Mouse (Mus musculus) heart, adult 11 months (tissue): ENCODE results near the gene Mospd3.
A peak's percentile ranks its signal among the peaks of the same experiment; 100 is the strongest.

Experiments used
- DNase-seq: peaks from one replicate; pipeline ENCODE4 v3.0.0; 2022

Mospd3 gene

DNA sequence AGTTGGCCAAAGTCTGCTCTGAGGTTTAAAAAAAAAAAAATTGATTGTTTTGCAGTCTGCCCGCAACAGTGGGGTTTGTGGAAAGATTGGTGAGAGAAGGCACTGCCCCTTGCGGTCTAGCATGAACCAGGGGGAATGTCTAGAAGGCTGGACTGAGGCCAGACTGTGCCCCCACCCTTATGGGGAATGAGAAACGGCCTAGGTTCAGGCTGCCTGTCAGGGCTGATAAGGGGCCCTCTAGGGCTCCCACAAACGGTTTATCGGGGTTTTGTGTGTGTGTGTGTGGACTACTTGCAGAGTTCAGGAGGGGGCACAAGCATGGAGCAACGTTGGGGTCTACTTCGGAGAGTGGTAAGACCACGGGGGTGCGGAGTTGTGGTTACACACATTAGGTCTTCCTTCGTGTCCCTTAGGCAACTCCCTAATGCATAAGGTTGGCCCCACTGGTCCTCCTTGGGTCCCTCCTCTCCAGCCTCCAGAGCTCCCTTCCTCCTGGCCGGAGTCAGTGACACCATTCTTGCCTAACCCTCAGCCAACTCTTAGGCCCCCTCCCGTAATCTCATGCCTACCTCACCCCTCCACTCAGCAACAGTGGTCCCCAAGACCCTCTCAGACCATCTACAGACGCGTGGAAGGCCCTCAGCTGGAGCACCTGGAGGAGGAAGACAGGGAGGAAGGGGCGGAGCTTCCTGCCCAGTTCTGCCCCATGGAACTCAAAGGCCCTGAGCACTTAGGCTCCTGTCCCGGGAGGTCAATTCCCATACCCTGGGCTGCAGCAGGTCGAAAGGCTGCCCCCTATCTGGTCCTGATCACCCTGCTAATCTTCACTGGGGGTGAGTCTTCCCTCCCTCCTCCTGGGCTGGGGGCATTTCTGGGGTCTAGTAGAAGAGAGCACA, 29.9 kb downstream of the Mospd3 start:
- DNase-seq = no peak

- DNase-seq = no peak
Observed at GRCm38 (mm10) chr5:137570181-137570580, 30.7 kb downstream of the Mospd3 start.

DNA sequence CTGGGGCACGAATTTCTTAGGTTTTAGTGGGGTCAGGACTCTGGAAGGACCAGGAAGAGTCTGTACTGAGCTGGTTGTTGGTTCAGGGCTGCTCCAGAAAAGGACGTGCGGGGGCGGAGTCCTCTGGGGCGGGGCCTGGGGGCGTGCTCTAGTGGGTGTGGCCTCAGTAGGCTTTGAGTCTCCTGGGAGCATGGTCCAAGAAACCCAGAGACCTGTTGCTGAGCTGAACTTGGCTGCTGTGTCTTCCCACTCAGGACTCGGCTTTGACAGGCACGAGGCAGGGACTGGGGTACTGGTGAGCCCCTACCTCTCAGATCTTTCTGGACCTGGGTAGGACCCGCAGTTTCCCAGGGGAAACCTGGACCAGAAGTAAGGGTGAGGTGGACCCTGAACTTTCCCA, 31.2 kb downstream of the Mospd3 start, which contains the start of gene Tfr2:
Gene Tfr2 (plus strand): TSS at position 176 of the 400 bp plus-strand sequence.
- peak; percentile 94 for DNase-seq

GRCm38 (mm10) chr5:137569031-137569430, 31.8 kb downstream of the Mospd3 start:
- no peak for DNase-seq

DNA sequence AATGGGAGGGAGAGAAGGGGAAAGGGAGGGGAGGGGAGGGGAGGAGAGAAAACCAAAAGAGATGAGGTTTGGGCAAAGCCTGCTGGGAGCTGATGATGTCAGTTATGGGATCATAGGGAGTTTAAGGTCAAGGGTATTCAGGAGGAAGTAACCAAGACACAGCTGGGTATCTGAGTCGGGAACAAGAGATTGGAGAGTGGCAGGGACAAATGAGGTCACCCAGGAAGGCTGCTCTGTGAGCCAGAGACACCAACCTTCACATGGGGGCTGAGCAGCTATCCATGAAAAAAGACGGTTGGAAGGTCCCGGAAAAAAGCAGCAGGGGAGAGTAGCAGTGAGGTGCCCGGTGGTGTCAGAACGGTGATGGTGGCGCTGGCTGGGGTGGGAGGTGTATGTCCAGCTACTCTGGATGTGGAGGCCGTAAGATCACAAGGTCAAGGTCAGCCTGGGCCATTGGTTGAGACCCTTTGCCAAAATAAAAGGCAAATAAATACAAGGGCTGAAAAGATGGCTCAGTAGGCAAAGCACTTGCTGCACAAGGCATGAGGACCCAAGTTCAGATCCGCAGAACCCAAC, 32.5 kb downstream of the Mospd3 start:
- no peak for DNase-seq

DNA sequence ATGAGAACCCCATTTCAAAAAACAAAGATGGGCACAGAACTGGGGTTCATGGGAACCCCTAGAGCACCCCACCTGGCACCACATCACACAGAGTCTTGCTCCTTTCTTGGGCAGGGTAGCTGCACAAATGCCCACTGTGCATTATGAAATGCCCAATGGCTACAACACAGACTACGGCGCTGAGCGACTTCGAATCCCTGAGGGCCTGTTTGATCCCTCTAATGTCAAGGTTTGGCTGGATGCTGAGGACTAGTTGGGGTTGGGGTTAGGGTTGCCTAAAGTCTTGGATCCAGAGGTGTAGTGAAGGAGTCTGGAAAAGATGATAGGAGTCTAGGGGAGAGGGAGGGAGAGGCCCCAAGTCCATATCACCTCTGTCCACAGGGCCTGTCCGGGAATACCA, 34.4 kb downstream of the Mospd3 start:
- DNase-seq = no peak

DNA sequence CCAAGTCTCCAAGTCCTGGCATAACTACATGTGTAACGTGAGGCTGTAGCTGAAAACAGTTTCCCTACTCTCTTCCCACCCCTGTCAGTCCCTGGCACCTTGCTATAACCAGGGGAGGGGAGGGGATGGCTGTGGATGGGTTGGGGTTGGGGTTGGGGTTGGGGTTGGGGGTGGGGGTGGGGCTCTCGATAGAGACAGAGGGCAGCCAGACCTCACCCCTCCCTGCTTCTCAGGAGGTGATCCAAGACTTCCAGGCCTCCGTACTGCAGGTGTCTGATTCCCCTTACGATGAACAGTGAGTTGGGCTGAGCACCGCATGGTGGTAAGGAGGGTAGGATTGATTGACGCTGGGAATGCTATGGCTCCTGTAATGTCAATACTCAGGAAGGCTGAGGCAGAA, 35.1 kb downstream of the Mospd3 start:
- DNase-seq = peak; percentile 80

GRCm38 (mm10) chr5:137562965-137563364, 37.9 kb downstream of the Mospd3 start:
- DNase-seq = peak; percentile 18

DNA sequence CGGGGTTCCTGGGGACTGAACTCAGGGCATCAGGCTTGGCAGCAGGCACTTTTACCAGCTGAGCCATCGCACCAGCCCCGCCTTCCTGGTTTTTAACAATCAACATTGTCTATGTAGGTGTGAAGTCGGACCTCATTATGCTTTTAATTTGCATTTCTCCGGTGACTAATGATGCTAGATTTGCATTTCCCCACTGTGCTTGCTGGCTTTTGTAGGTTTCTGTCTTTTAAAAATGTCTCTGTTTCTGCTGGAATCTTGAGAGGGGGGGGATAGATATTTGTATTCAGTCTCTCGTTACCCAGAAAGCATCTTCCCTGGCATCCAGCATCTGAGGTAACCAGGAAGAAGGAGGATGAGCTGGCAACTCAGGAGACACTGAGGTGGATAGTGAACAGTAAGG, 39.3 kb downstream of the Mospd3 start:
- peak; percentile 24 for DNase-seq

GRCm38 (mm10) chr5:137553898-137554297, 47.0 kb downstream of the Mospd3 start:
- DNase-seq = no peak

GRCm38 (mm10) chr5:137553411-137553837, 47.4 kb downstream of the Mospd3 start, which contains the start of gene Actl6b:
Actl6b (plus strand) TSS chr5:137553517.
- peak; percentile 98 for DNase-seq

DNA sequence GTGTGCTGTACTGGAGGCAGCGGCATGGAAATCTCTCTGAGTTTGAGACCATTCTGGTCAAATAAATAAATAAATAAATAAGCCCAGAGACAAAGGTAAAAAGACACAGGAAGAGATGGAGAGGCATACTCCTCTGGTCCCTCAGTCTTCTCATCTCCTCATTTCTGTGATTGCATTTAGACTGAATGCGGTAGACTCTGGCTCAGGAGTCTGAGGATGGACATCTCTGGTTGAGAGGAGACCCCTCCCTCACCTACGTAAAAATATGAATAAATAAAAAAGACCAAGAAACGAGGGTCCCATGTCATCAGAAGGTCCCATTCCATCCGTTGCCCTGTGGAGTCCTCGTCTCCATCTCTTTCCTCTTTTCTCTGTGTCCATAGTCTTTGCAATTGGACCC, 47.9 kb downstream of the Mospd3 start:
- DNase-seq = no peak

- peak; percentile 77 for DNase-seq
Observed at GRCm38 (mm10) chr5:137551119-137551518, 49.7 kb downstream of the Mospd3 start.

DNA sequence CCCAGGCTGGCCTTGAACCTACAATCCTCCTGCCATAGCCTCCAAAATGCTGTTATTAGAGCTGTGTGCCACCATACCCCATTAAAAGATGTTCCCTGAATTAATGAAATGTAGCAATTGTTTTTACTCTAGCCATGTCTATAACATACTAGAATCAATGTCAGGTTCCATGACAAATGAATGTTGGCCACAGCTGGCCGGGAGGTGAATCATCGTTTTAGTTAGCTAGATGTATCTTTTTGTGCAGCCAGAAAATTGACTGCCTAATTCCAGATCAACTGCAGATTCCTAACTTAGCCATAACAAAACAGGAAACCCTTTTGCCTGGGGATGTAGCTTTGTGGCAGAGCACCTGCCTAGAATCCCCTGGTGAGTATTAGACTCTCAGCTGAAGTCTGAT, 51.0 kb downstream of the Mospd3 start:
- no peak for DNase-seq
